Mouse (Mus musculus) layer of hippocampus, adult 2 months (tissue): ENCODE measurements at regions not wholly inside any gene's neighbourhood (a gene's known extent, or its start where the extent isn't known, plus 50 kb on each side); places are given as distances from the start of the nearest gene placed in this dataset.

Source experiments
- DNase-seq, 2 experiments: peaks; one replicate each; pipeline ENCODE4 v3.0.0; 2022; ENCODE audit warnings: low spot score in 2 of 2
- H3K27ac ChIP-seq: fragments of 200-600 bp; 2 replicates; pipeline ENCODE4 v1.8.1; 2022
- H3K4me3 ChIP-seq: fragments of 200-600 bp; 2 replicates; pipeline ENCODE4 v1.8.1; 2022; ENCODE audit warnings: mild to moderate bottlenecking
- CTCF ChIP-seq: fragments of 200-600 bp; conservative IDR thresholded peaks from 2 replicates; pipeline ENCODE4 v1.8.1; 2022; ENCODE audit warnings: antibody characterized with exemption, mild to moderate bottlenecking, moderate library complexity

DNA sequence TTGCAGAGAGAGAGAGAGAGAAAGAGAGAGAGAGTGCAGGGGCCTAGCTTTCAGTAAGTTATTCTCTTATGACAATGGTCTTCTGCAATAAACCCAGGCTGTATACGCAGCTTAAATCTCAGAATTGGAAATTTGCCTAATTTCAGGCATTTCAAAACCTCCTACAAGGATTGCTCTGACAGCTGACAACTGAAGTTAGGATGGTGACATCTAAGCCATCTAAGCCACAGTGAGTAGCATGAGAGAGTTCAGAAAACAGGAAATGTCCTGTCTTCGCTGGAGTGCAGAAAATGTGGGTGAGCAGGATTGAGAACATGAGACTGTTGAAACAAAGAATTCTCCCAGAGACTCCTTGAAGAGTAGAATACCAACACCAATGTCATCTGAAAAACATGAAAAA lies 56.8 kb downstream of the Fam110c start:
- H3K4me3 ChIP-seq, result no peak overlapping the region

DNA sequence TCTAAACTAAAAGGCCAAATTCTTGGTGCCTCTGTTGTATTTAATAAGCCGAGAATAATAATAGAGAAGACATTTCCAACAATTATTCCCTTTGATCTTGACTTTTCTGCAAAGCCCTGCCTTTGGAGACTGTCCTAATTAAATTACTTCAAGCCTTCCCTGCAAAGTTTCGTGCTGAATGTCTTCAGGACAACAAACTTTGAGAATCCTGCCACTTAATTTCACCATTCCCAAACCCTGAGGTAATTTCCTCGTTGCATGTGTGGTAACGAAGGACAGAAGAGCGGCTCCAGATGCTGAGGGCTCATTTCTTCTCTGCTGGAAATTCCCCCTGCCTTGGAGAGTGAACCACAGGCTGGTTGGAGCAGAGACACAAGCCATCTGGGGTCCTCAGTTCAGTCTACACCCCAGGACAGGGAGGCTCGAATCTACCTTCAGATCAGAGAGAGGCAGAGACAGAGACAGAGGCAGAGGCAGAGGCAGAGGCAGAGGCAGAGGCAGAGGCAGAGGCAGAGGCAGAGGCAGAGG lies 60.9 kb downstream of the Fam110c start:
- Histone ChIP-seq H3K27ac (no peak overlapping the region), H3K4me3 (no peak overlapping the region)
- DNase-seq, result no peak
- no peak for TF ChIP-seq CTCF

More for the DNA sequence above, 56.8 kb downstream of the Fam110c start:
- DNase-seq, result no peak
- no peak for TF ChIP-seq CTCF
- no peak overlapping the region for H3K27ac ChIP-seq

DNA sequence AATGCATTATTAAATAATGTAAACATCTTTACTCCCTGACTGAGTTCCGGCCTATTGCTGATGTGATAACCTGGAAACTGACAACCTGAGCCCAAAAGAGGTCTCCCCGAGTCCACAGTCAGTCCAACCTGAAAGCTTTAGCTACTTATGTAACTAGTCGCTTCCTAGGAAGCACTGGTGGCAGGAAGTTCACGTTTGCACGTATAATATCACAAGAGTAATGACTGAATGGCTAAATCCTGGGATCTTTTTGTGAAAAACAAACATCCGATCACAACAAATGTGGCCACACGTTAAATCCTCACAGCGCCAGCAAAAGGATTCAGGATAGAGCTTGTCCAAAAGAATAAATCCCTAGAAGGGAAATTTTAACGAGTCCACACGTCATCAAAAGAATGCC lies 62.7 kb downstream of the Fam110c start:
- Histone ChIP-seq H3K4me3 (no peak overlapping the region), H3K27ac (no peak overlapping the region)
- DNase-seq, result no peak
- no peak for TF ChIP-seq CTCF

DNA sequence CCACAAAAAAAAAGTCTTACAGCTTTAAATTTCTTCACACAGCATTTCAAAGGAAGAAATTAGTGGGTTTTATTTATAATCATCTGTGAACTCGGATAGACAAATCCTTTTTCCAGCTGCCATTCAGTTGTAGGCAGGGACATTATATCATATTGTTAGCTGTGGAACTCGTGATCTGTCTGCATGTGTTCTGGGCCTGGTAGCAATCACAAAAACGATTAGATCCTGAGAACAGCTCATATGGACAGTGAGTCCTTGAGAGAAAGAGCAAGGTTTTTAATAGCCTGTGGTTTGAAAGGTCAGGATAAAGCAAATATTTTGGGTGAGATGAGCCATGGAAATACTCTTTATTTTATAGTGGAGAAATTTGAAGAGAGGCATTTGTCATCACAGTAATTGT lies 63.2 kb downstream of the Fam110c start:
- no peak for TF ChIP-seq CTCF
- no peak for DNase-seq
- Histone ChIP-seq H3K27ac (no peak overlapping the region), H3K4me3 (no peak overlapping the region)

DNA sequence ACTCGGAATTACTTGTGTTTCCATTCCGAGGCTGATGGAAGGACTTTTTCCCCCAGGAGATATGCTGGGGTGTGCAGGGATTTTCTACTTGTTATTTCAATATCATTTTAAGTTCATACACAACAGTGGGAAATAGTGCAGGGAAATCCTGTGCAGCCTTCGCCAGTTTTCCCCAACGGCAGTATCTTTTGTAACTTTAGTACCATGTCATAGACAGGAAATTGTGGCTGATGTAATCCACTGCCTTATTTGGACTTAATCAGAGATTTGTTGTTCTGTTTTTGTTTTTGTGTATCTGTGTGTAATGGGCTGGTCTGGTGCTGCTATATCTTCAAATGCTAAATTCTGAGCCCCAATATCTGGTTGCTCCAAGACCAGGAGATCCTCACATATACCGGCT lies 63.8 kb downstream of the Fam110c start:
- no peak for DNase-seq
- no peak overlapping the region for H3K4me3 ChIP-seq
- H3K27ac ChIP-seq, result no peak overlapping the region
- TF ChIP-seq CTCF, result no peak

DNA sequence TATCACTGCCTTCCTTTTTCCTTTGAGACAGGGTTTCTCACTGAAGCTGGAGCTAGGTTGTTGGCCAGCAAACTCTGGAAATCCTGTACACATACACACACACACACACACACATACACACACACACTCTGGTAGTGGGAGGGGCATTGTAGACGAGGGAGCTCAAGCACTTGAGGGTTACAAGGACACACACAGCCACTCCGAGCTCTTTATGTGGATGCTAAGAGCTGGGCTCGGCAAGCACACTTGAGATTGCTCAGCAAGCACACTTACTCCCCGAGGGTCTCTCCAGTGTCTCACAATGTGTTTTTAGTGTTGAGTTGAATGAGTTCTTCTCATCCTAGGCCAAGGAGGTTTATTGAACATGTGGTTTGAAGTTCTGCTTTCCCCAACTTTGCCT lies 66.2 kb downstream of the Fam110c start:
- H3K4me3 ChIP-seq, result no peak overlapping the region
- TF ChIP-seq CTCF, result no peak
- no peak for DNase-seq
- H3K27ac ChIP-seq, result no peak overlapping the region

DNA sequence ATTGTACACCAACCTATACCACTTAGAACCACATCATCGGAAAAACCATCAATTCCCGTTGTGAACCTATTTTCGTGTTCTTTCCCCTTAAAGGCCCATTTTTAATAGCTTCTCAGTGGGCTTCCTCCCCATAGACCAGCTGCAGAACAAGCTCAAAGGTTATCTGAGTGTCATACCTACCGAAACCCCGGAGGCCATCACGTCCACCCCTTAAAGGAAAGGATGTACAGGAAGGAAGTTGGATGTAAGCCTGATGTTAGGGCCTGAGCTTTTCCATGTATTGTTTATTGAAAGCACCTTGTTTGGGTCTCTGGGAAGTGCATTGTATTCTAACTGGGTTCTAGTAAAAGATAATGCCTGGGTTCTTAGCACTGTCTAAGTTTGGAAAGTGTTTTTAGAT lies 69.6 kb downstream of the Fam110c start:
- DNase-seq, result no peak

DNA sequence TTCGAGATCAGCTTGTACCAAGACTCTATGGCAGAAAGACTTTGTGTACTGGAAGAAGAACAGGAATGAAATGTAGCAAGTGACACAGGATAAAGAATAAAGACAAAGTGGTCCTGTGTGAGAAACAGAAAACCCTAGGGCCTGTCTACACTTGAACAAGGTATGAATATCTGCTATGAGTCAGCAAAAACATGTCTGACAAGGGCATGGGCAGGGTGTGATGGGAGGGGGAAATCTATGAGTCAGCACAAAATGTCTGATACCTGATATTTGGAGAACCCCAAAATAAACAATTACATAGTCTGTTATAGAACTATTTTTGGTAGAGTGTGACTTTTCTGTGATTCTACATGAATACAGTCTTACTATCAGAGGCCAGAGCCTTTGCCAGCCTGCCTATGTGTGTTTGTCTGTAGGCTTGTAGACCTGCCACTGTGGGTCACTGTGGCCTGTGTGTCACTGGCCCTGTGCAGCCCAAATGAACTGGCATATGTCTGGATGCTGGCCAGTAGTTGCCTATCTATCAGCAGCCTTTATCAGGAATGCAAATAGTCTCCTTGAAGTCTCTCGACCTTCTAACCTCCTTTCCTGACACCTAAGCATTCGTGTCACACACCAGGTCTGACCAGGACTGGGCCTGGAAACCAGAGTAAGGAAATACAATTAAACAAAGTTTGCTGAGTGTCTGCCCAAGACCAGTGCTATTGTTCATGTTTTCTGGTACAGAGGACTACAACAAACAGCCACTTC lies 71.5 kb downstream of the Fam110c start:
- DNase-seq, result no peak
- Histone ChIP-seq H3K27ac (no peak overlapping the region), H3K4me3 (no peak overlapping the region)
- no peak for TF ChIP-seq CTCF

More for the DNA sequence above, 69.6 kb downstream of the Fam110c start:
- no peak for TF ChIP-seq CTCF
- no peak overlapping the region for H3K27ac ChIP-seq
- no peak overlapping the region for H3K4me3 ChIP-seq

DNA sequence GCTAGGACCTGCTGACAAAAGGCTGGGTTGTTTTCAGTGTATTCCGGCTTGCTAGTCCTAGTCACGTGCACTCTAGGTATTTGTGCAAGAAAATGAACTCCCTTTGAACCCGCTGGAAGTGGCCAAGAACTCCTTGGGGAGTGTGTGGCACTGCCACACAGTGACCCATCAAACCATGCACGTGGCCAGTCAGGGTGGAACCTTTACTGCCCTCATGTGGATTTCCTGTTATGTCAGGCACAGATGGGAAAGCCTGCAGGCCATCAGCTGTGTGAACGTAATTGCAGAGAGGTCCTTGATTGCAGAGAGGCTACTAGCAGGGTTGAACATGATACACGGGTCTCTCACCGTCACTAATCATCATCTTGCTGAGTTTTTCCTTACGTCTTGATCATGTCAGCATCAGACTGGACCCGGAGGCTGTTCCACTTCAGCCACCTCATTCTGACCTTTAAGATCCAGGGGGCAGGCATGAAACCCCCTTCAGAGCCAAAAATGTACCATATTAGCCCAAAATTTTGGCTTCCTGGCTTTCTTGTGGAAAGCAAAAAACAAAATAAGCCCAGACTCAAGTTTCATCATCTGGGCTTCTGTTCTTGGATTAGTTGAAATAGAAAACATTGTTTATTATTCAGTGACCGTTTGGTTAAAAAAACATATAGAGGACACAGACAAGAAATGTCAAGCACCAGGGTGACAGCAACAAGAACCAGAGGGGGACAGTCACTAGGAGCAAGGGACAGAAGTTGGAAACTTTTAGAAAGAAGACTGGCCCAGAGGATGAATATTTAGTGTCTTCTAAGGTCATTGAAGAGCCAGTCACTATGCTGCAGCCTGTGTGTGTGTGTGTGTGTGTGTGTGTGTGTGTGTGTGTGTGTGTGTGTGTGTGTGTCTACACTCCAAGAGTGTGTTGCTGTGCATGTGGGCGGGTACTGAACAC lies 75.0 kb downstream of the Fam110c start:
- Histone ChIP-seq H3K27ac (no peak overlapping the region), H3K4me3 (no peak overlapping the region)
- no peak for TF ChIP-seq CTCF
- DNase-seq, result no peak

DNA sequence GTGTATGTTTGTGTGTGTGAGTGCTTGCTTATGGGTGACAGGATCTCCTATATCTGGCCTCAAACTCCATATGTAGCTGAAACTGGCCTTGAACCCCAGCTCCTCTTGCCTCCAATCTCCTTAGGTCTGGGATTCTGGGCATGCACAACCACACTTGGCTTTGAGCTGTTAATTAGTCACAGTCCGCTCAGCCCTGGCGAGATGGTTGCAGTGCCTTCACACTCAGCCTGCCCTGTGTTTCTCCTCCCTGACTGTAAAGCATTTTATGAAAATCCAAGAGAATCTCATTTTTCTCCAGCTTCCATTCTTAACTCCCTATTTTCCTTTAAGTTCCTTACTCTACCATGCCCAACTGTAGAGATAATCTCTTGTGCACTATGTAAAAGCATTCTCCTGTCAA lies 80.1 kb downstream of the Fam110c start:
- H3K4me3 ChIP-seq, result no peak overlapping the region
- no peak for DNase-seq
- no peak overlapping the region for H3K27ac ChIP-seq
- no peak for TF ChIP-seq CTCF

DNA sequence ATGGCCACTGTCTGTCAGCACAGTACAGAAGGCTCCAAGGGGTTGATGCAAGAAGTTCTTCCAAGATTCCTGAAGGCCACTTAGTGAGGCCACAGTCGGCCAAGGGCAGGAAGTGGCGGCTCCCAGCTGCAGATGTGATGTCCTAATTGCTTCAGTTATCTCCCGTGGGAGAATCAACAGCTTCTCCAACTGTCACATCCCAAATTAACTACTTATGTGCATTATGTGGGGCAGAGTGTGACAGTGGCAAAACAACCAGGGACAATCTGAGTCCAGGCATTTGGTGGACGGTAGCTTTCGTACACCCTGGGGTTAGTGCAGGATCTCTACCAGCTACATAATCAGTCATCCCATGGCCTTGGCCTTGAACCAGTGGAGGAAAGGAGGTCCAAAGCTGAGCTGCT lies 80.9 kb downstream of the Fam110c start:
- Histone ChIP-seq H3K27ac (no peak overlapping the region), H3K4me3 (no peak overlapping the region)
- no peak for DNase-seq
- TF ChIP-seq CTCF, result no peak

DNA sequence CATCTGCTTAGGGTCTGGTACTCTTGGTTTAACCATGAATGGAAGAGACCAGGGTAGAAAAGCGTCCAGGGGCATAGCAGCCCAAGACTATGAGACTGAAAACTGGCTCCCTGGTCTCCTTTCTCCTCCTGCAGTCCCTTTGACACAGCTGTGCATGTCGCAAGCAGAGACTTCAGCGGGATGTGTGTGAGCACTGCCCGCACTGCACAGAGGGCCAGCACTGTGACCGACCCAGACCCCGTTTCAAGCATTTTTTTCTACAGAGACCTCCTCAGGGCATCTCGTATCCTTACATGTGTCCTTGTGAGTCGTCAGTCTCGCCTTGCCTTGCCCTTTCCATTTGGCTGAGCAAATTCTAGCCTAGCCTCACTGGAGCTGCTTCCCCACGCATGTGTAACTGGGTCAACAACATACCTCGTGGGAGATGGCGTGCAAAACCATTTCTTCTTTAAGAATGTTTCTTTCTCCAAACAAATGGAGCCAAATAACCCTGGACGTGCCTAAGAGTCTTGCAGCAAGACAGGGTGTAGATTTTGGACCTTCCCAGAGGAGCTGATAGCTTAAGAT lies 82.6 kb downstream of the Fam110c start:
- no peak overlapping the region for H3K4me3 ChIP-seq
- no peak for DNase-seq
- no peak overlapping the region for H3K27ac ChIP-seq
- no peak for TF ChIP-seq CTCF

DNA sequence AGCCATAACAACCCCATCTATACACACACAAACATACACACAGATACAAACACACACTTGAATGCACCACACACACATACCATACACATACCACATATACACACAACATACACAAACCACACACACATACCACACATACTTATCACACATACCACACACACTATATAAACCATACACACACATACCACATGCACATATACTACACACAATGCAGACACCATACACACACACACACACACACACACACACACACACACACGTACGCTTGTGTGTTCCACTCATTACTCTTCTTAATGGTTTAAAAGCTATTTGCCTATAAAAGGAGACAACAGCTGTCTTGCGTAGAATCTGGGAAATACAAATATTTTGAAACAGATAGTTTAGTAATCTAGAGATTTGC lies 83.1 kb upstream of the Gm6993 start:
- H3K27ac ChIP-seq, result no peak overlapping the region
- no peak overlapping the region for H3K4me3 ChIP-seq
- no peak for TF ChIP-seq CTCF
- DNase-seq, result no peak
